8 mouse cellular contexts compared by ENCODE assay signal in genomic region chr11:36988776-36989565, GRCm38 (mm10).
DNase-seq lines count a peak whose midpoint lies in the region; ATAC-seq lines count a peak whose summit lies in the region.

No protein-coding gene starts in this region.

- no peak overlapping the region for H3K27ac ChIP-seq in neural tube, embryonic 11.5 days (ENCODE audit: low read depth, low read length)

- H3K36me3 ChIP-seq in neural tube, embryonic 11.5 days (ENCODE audit: control insufficient read depth, insufficient read depth, low read length), result no peaks in the 10 kb centered on the region

- H3K27me3 ChIP-seq in neural tube, embryonic 11.5 days (ENCODE audit: control insufficient read depth, insufficient read depth, low read length), result no peaks in the 10 kb centered on the region

- no peak overlapping the region for H3K4me3 ChIP-seq in neural tube, embryonic 11.5 days (ENCODE audit: low read depth, low read length)

- peak; percentile 2 for DNase-seq in cerebellum, adult 9-10 months
- no peak for DNase-seq in cerebellum, adult 11-12 months
- DNase-seq in neural tube, embryonic 11.5 days (ENCODE audit: low spot score), result peak; percentile 32
- no peak for DNase-seq in neural tube, embryonic 10.5 days (ENCODE audit: extremely low spot score, low spot score)
- DNase-seq in left cerebral cortex, postnatal 14 days (ENCODE audit: low spot score in 2 of 2), result peak; percentile 56 to 77
- peak; percentile 7 to 38 for DNase-seq in right cerebral cortex, postnatal 36 days (ENCODE audit: low spot score in 2 of 2)
- DNase-seq in testis, postnatal 10 days (ENCODE audit: low spot score), result no peak

- H3K9ac ChIP-seq in neural tube, embryonic 11.5 days (ENCODE audit: low read length), result no peak overlapping the region

- peak; percentile 65 for ATAC-seq in neural tube, embryonic 11.5 days (ENCODE audit: insufficient read depth, low FRiP score, low TSS enrichment)
- ATAC-seq in monocyte, adult 5-6 weeks (replicated peaks; ENCODE audit: insufficient number of reproducible peaks, low FRiP score, low TSS enrichment, poor library complexity, severe bottlenecking), result no peak

- H3K9me3 ChIP-seq in neural tube, embryonic 11.5 days (ENCODE audit: control insufficient read depth, low read length), result no peaks in the 10 kb centered on the region

- H3K4me1 ChIP-seq in neural tube, embryonic 11.5 days (ENCODE audit: control insufficient read depth, insufficient read depth, low read length), result no peaks in the 10 kb centered on the region

- intact Hi-C loops in left cerebral cortex, postnatal 14 days (cut with DNase I), result loop anchor here (5.0 kb wide), 1 partner anchor 198 kb away; no protein-coding TSS in a partner anchor

- 61% methylated on average over 5 of the region's 5 CpGs for WGBS in neural tube, embryonic 11.5 days

- H3K4me2 ChIP-seq in neural tube, embryonic 11.5 days (ENCODE audit: low read depth), result no peak overlapping the region

Comparison
In these comparisons a context has a peak if more than half of its experiments do, and no peak if none do; other contexts are left out.
1. DNase-seq: peak in cerebellum, adult 9-10 months (single experiment), neural tube, embryonic 11.5 days (single experiment), left cerebral cortex, postnatal 14 days (2 of 2) and right cerebral cortex, postnatal 36 days (2 of 2); none in cerebellum, adult 11-12 months (single experiment), neural tube, embryonic 10.5 days (single experiment) and testis, postnatal 10 days (single experiment).